Mouse (Mus musculus): Measurements from ENCODE around the gene Olfr1055. TPM values are rescaled to one million over a fixed set of nuclear protein-coding genes. Genes with fewer than 3 reads are reported as not detected.

Gene Olfr1055
- polyA plus RNA-seq, 1 experiment from 2014 or later = not detected

Other genes starting within 250 kb of the Olfr1055 start
- gene Olfr1039, start 214.4 kb downstream of the Olfr1055 start, polyA plus RNA-seq (2015; fragmentation: Nextera tagmentation; extraction: Ambion mirVana) = not detected in 2 replicates
- not detected in 2 replicates for gene Olfr1040, start 203.6 kb downstream of the Olfr1055 start, polyA plus RNA-seq (2015; fragmentation: Nextera tagmentation; extraction: Ambion mirVana)
- gene Olfr1042, start 188.4 kb downstream of the Olfr1055 start, polyA plus RNA-seq (2015; fragmentation: Nextera tagmentation; extraction: Ambion mirVana) = not detected in 2 replicates
- not detected in 2 replicates for gene Olfr1043, start 182.8 kb downstream of the Olfr1055 start, polyA plus RNA-seq (2015; fragmentation: Nextera tagmentation; extraction: Ambion mirVana)
- not detected in 2 replicates for gene Olfr1044, start 172.5 kb downstream of the Olfr1055 start, polyA plus RNA-seq (2015; fragmentation: Nextera tagmentation; extraction: Ambion mirVana)
- gene Olfr52, start 164.6 kb downstream of the Olfr1055 start, polyA plus RNA-seq (2015; fragmentation: Nextera tagmentation; extraction: Ambion mirVana) = not detected in 2 replicates
- gene Olfr1045, start 147.3 kb downstream of the Olfr1055 start, polyA plus RNA-seq (2015; fragmentation: Nextera tagmentation; extraction: Ambion mirVana) = not detected in 2 replicates
- gene Olfr1046, start 131.0 kb downstream of the Olfr1055 start, polyA plus RNA-seq (2015; fragmentation: Nextera tagmentation; extraction: Ambion mirVana) = not detected in 2 replicates
- not detected in 2 replicates for gene Olfr1047, start 118.9 kb downstream of the Olfr1055 start, polyA plus RNA-seq (2015; fragmentation: Nextera tagmentation; extraction: Ambion mirVana)
- not detected in 2 replicates for gene Olfr1048, start 110.0 kb downstream of the Olfr1055 start, polyA plus RNA-seq (2015; fragmentation: Nextera tagmentation; extraction: Ambion mirVana)
- not detected in 2 replicates for gene Olfr1049, start 92.0 kb downstream of the Olfr1055 start, polyA plus RNA-seq (2015; fragmentation: Nextera tagmentation; extraction: Ambion mirVana)
- gene Olfr1051, start 71.2 kb downstream of the Olfr1055 start, polyA plus RNA-seq (2015; fragmentation: Nextera tagmentation; extraction: Ambion mirVana) = not detected in 2 replicates
- gene Olfr1052, start 57.8 kb downstream of the Olfr1055 start, polyA plus RNA-seq (2015; fragmentation: Nextera tagmentation; extraction: Ambion mirVana) = not detected in 2 replicates
- not detected in 2 replicates for gene Olfr1053, start 35.0 kb downstream of the Olfr1055 start, polyA plus RNA-seq (2015; fragmentation: Nextera tagmentation; extraction: Ambion mirVana)
- not detected in 2 replicates for gene Olfr1054, start 14.9 kb downstream of the Olfr1055 start, polyA plus RNA-seq (2015; fragmentation: Nextera tagmentation; extraction: Ambion mirVana)
- gene Olfr1056, start 12.2 kb upstream of the Olfr1055 start, polyA plus RNA-seq (2015; fragmentation: Nextera tagmentation; extraction: Ambion mirVana) = not detected in 2 replicates
- gene Olfr1057, start 28.1 kb upstream of the Olfr1055 start, polyA plus RNA-seq (2015; fragmentation: Nextera tagmentation; extraction: Ambion mirVana) = not detected in 2 replicates
- gene Olfr1058, start 38.3 kb upstream of the Olfr1055 start, polyA plus RNA-seq (2015; fragmentation: Nextera tagmentation; extraction: Ambion mirVana) = not detected in 2 replicates
- gene Olfr1061, start 63.8 kb upstream of the Olfr1055 start, polyA plus RNA-seq (2015; fragmentation: Nextera tagmentation; extraction: Ambion mirVana) = not detected in 2 replicates
- not detected in 2 replicates for gene Olfr1062, start 76.5 kb upstream of the Olfr1055 start, polyA plus RNA-seq (2015; fragmentation: Nextera tagmentation; extraction: Ambion mirVana)
- not detected in 2 replicates for gene Olfr1065, start 100.3 kb upstream of the Olfr1055 start, polyA plus RNA-seq (2015; fragmentation: Nextera tagmentation; extraction: Ambion mirVana)
- gene Olfr1066, start 106.0 kb upstream of the Olfr1055 start, polyA plus RNA-seq (2015; fragmentation: Nextera tagmentation; extraction: Ambion mirVana) = not detected in 2 replicates
- gene Olfr228, start 137.1 kb upstream of the Olfr1055 start, polyA plus RNA-seq (2015; fragmentation: Nextera tagmentation; extraction: Ambion mirVana) = not detected in 2 replicates
- not detected in 2 replicates for gene Olfr1076, start 158.2 kb upstream of the Olfr1055 start, polyA plus RNA-seq (2015; fragmentation: Nextera tagmentation; extraction: Ambion mirVana)
- gene Olfr1079, start 192.2 kb upstream of the Olfr1055 start, polyA plus RNA-seq (2015; fragmentation: Nextera tagmentation; extraction: Ambion mirVana) = not detected in 2 replicates
- not detected in 2 replicates for gene Olfr1080, start 208.0 kb upstream of the Olfr1055 start, polyA plus RNA-seq (2015; fragmentation: Nextera tagmentation; extraction: Ambion mirVana)
- not detected in 2 replicates for gene Olfr1082, start 248.7 kb upstream of the Olfr1055 start, polyA plus RNA-seq (2015; fragmentation: Nextera tagmentation; extraction: Ambion mirVana)